Mouse (Mus musculus) T-cell, adult 2 months (primary cell): ENCODE measurements around the gene 9530003J23Rik.
A peak's percentile ranks its signal among the peaks of the same experiment; 100 is the strongest.
"Not testable (repeated sequence)": the region's sequence is repeated elsewhere in the genome, so short reads cannot be mapped to it uniquely, and the experiment has no call there.

Experiments used
- DNase-seq: peaks from one replicate; pipeline ENCODE4 v3.0.0; 2022; ENCODE audit warnings: low spot score

The 9530003J23Rik gene

GRCm38 (mm10) chr10:117238603-117239002, at the start of gene 9530003J23Rik:
Gene 9530003J23Rik, minus strand, starts transcription at chr10:117238703.
- no peak for DNase-seq

DNA sequence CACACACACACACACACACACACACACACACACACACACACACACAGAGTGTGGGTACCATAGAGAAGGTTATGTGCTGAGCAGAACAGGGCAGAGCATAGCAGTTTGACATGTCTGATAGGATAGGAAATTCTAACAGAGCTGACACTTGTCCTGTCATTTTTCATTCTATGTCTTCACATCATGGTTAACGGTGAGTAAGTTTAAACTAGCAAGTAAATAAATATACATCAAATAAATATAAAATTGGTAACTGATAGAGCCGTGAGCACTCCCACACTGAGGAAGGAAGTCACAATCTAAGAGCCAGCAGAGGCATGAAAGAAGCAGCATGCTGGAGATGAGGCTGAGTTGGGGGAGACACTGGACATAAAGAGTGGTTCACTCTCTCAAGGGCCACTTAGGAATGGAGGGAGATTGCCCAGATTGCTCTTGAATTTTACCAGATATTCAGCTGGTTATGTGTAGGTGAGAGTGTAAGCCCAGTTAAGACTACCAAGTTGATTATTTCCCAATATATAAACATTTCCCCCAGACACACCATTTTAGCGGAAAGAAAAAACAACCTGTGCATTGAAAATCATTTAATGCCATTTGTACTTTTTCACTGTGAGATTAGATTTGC, 48.8 kb upstream of the 9530003J23Rik start:
- no peak for DNase-seq

DNA sequence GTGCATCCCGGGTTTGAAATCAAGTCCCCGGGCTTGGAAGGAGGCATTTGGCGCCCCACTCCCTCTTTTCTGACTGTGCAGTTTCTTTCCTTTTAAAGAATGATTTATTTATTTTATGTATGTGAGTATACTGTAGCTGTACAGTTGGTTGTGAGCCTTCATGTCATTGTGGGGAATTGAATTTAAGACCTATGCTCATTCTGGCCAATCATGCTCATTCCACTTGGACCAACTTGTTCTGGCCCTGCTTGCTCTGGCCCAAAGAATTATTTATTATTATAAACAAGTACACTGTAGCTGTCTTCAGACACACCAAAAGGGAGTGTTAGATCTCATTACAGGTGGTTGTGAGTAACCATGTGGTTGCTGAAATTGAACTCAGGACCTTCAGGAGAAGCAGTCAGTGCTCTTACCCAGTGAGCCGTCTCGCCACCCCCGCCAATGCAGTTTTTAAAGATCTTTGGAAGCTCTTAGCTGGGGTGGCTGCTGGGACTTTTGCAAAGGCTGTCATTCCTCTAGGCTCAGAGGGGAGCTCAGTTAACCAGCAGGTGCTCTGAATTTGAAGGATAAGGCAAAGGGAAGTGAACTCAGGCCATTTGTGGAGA, 48.0 kb upstream of the 9530003J23Rik start:
- DNase-seq = no peak

GRCm38 (mm10) chr10:117285584-117285983, 47.1 kb upstream of the 9530003J23Rik start:
- DNase-seq = not testable (repeated sequence)

- no peak for DNase-seq
Observed at GRCm38 (mm10) chr10:117284578-117285520, 46.3 kb upstream of the 9530003J23Rik start.

- DNase-seq = no peak
Observed at GRCm38 (mm10) chr10:117283871-117284577, 45.5 kb upstream of the 9530003J23Rik start.

GRCm38 (mm10) chr10:117283196-117283595, 44.7 kb upstream of the 9530003J23Rik start:
- DNase-seq = not testable (repeated sequence)

- DNase-seq = no peak
Observed at GRCm38 (mm10) chr10:117282551-117282950, 44.0 kb upstream of the 9530003J23Rik start.

GRCm38 (mm10) chr10:117282049-117282448, 43.5 kb upstream of the 9530003J23Rik start, which contains the start of gene Lyz2:
Gene Lyz2, minus strand, starts transcription at chr10:117282321.
- peak; percentile 37 for DNase-seq

DNA sequence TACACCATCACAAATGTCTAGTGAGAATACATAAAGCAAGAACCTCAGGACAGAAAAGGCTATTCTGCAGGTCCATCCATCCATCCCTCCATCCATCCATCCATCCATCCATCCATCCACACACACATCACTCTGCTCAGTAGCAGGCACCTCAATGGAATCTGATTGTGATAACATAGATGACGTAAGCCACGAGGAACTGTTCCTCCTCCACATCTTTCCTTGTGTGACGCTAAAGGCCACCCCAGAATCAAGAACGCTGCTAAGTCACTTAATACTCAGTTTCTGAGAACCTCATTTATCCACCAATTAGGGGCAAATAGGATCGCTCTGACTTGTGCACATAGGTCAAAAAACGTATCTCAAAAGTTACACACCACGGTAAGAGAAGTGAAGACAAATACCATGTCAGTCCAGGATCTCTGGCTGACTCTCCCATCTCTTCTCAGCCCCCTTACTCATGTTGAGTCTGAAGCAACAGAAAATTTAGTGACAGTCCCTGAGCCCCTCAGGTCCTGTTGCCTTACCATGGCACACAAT, 42.9 kb upstream of the 9530003J23Rik start:
- DNase-seq = no peak

GRCm38 (mm10) chr10:117280000-117280399, 41.5 kb upstream of the 9530003J23Rik start:
- DNase-seq = no peak

- not testable (repeated sequence) for DNase-seq
Observed at GRCm38 (mm10) chr10:117278510-117278909, 40.0 kb upstream of the 9530003J23Rik start.

DNA sequence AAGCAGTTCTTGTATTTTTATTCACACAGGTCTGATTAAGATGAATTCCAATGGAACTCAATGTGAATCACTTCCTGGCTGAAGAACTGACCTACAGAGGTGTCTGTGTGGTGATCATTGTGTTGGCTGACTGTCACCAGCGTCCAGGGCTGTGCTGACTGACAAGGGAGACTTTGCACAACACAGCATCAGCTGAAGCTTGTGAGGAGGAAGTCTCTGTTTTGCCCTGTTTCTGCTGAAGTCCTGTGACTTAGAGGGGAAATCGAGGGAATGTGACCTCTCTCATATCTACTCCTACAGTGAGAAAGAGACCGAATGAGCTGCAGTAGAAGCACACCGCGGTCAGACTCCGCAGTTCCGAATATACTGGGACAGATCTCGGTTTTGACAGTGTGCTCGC, 39.3 kb upstream of the 9530003J23Rik start:
- not testable (repeated sequence) for DNase-seq

DNA sequence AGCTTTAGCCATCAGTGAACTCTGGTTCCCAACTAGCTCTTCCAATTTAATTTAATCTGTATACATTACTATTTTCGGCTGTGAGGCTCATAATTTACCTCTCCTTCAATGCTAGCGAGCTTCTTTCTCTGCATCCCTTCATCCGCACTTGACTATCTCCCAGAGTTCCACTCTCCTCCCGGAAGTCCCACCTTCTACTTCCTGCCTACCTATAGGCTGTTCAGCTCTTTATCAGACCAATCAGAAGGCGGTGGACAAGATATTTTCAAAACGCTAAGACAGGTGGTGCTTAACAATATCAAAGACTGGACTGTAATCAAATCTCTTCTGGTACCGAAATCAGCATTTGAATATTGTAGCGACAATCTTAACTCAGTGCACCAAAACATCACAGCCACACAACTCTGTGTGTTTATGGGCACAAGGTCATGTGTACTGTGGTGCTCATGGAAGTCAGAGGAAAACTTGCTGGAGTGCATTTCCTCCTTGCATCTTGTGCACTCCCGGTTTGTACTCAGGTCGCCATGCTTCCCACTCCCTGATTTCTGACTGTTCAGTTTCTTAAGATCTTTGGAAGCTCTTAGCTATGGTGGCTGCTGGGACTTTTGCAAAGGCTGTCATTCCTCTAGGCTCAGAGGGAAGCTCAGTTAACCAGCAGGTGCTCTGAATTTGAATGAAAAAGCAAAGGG, 37.3 kb upstream of the 9530003J23Rik start:
- DNase-seq = no peak

DNA sequence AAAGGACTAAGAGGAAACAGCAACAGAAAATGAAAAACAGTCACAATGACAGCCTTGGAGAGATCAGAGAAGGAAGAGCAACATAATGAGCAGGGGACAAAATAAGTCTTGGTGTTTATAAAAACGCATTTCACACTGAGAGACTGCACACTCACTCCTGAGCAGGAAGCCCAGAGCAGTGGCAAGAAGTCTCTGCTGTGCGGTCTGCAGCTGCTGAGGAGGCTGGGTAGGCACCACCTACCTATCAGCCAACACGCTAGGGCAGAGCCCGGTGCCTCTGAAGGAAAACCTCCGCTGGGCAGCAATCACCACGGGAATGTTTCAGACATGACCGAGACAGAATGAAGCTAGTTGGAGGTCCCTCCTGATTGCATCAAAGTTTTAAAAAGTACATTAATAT, 36.1 kb upstream of the 9530003J23Rik start:
- not testable (repeated sequence) for DNase-seq

DNA sequence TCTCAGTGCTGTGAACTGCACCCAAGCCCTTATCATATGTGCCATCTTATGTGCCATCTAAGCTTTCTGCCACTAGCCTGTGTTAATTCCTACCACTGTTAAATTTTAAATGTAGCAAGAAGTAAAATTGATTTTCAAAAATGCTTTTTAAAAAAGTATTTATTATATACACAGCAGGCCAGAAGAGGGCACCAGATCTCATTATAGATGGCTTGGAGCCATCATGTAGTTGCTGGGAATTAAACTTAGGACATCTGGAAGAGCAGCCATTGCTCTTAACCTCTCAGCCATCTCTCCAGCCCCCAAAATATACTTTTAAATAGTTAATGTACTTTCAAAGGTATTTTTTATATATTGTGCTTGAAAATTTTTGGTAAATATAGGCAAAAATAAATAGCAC, 33.5 kb upstream of the 9530003J23Rik start:
- no peak for DNase-seq

DNA sequence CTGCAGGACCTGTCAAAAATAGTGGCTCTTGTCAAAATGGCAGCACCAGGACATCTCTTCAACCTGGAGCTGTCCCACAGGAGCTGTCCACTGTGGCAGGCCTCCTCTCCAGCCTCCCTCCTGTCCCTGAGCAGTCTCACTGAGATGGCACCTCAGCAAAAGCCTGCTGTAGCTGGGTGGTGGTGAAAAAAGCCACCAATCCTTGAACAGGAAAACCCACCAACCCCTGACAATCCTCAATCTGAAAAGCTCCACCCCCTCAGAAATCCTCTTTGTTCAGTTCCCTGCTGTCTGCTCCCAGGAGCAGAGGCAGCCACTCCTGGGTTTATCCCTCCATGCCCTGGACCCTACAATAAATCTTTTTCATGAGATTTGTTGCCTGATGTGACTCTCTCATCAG, 21.4 kb upstream of the 9530003J23Rik start:
- no peak for DNase-seq

GRCm38 (mm10) chr10:117235866-117236265, 2.6 kb downstream of the 9530003J23Rik start:
- DNase-seq = no peak

GRCm38 (mm10) chr10:117234825-117235224, 3.7 kb downstream of the 9530003J23Rik start:
- DNase-seq = no peak

- DNase-seq = no peak
Observed at GRCm38 (mm10) chr10:117229826-117230225, 8.7 kb downstream of the 9530003J23Rik start.

GRCm38 (mm10) chr10:117226002-117226401, 12.5 kb downstream of the 9530003J23Rik start:
- DNase-seq = no peak
